Mouse (Mus musculus): Measurements from ENCODE around the gene Kmt5c. TPM values are rescaled to one million over a fixed set of nuclear protein-coding genes. Genes with fewer than 3 reads are reported as not detected.
A peak's percentile ranks its signal among the peaks of the same experiment; 100 is the strongest.

Gene Kmt5c
- polyA plus RNA-seq (2016; fragmentation: Nextera tagmentation; extraction: Ambion mirVana) = 102 and 103 TPM in 2 replicates

DNA sequence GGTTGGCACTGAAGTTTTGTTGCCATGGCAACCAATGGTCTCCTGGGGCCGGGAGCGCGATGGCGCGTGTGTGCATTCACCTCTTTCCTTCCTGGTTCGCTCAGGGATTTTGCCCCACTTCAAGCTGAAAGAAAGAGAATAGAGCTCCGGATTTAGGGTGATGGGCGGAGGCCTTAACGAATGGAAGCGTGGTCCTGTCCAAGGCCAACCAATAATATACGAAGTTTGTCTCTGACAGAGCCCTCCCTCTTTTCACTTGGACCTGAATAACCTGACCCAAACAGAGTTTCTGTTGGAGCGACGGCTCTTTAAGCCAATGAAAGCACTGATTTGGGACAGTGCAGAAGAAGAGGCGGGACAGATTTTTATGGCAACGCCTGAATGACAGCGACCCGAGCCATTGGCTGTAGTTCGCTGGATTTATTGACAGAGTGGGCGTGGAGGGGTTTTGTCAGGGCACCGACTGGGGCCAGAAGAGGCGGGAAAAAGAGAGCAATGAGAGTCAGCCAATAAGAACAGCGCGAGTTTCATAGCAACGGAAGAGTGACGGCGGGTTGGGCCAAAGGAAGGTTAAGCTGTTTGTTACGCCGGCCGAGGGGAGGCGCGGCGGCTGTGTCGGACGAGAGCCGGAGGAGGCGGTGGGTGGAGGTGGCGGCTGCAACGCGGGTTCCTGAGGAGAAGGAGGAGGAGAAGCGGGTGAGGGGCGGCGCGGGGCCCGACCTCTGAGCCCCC, at the start of gene Kmt5c:
TSS of gene Kmt5c (plus strand) at position 572 of the 732 bp plus-strand sequence.
- Histone ChIP-seq H3K27ac (replicated peaks) (peak within 1 kb of the TSS; percentile 94), H3K9me3 (no peaks in the 10 kb centered on the region), H3K27me3 (replicated peaks; ENCODE audit: low read depth, poor library complexity, severe bottlenecking) (no peaks in the 10 kb centered on the region), H3K4me3 (peak within 1 kb of the TSS; percentile 88), H3K4me1 (peaks cover 40% of the 10 kb centered on the region), H3K36me3 (replicated peaks) (peaks cover 30% of the 10 kb centered on the region)
- DNase-seq (ENCODE audit: low spot score) = peak; percentile 96
- WGBS = under 1% methylated on average over 44 of the region's 44 CpGs

DNA sequence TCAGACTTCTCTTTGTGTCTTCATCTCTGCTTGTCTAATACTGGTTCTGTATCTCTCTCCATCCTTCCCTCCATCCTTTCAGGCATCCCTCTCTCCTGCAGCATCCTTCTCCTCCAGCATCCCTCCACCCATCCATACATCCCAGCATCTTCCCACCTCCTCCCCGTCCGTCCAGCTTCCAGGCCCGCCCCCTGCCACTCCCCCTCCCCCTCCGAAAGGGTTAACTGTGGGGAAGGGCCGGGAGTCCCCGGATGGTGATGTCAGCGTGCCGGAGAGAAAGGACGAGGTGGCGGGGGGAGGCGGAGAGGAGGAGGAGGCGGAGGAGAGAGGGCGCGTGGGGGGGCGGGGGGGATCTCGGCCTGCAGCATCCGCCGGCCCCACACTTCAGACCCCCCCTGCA, 49.5 kb upstream of the Kmt5c start, which contains the start of gene Brsk1:
TSS of gene Brsk1 (plus strand) at position 218 of the 400 bp plus-strand sequence.
- Histone ChIP-seq H3K27me3 (replicated peaks; ENCODE audit: low read depth, poor library complexity, severe bottlenecking) (no peaks in the 10 kb centered on the region), H3K4me3 (peak within 1 kb of the TSS; percentile 98), H3K36me3 (replicated peaks) (peaks cover 32% of the 10 kb centered on the region), H3K4me1 (peaks cover 17% of the 10 kb centered on the region), H3K9me3 (no peaks in the 10 kb centered on the region), H3K27ac (replicated peaks) (peak within 1 kb of the TSS; percentile 99)
- 0% methylated on average over 12 of the region's 18 CpGs for WGBS
- DNase-seq (ENCODE audit: low spot score) = peak; percentile 96

DNA sequence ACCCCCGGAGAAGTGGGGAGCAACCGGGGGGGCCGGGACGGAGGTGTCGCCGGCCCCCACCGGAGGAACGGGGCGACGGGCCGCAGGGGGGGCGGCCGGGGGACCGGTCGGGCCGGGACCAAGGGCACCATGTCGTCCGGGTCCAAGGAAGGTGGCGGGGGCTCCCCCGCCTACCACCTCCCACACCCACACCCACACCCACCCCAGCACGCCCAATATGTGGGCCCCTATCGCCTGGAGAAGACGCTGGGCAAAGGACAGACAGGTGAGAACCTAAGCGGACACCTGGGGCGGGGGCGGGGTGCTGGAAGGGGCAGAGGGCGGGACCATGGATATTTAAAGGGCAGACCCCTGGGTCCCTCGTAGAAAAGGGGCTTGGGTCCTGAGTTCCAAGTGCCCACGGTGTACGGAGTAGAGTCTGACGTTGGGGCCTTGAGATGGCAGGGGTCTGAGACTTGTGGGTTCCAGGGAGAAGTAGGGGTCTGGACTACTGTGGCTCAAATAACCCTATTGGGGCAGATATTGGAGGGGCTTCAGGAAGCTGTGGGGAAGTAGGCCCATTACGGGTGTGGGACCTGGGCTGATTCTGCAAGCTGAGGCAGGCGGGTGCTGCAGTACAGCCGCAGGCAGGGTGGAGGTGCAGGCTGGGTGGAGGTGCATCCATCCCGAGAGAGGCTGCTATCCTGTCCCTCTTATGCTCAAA, 48.8 kb upstream of the Kmt5c start:
- Histone ChIP-seq H3K27me3 (replicated peaks; ENCODE audit: low read depth, poor library complexity, severe bottlenecking) (no peaks in the 10 kb centered on the region), H3K27ac (replicated peaks) (peak overlapping the region; percentile 99), H3K4me3 (peak overlapping the region; percentile 98), H3K36me3 (replicated peaks) (peaks cover 39% of the 10 kb centered on the region), H3K4me1 (peaks cover 17% of the 10 kb centered on the region), H3K9me3 (no peaks in the 10 kb centered on the region)
- peak; percentile 43 for DNase-seq (ENCODE audit: low spot score)
- WGBS = 5% methylated on average over 35 of the region's 35 CpGs

DNA sequence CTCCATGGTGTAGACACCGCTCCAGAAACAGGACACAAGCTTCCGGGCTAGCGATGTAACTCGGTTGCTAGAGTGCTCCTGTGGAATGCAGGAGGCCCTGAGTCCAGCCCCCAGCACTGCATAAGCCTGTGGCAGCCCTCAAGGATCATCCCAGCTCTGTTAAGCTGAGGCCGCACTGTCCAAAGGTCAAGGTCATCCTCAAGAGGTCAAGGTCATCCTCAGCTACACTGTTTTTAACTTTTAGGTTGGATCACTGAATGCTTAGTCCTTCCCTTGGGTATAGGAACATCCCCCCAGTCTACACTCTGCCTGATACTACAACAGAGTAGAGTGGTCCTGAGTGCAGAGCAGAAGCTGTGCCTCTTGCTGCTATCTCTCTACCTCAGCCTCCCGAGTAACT, 46.9 kb upstream of the Kmt5c start:
- DNase-seq (ENCODE audit: low spot score) = no peak
- peaks cover 57% of the 10 kb centered on the region for H3K36me3 ChIP-seq (replicated peaks)
- H3K27ac ChIP-seq (replicated peaks) = no peak overlapping the region
- WGBS = 93% methylated on average over 6 of the region's 6 CpGs
- no peak overlapping the region for H3K4me3 ChIP-seq
- H3K9me3 ChIP-seq = no peaks in the 10 kb centered on the region
- peaks cover 17% of the 10 kb centered on the region for H3K4me1 ChIP-seq
- no peaks in the 10 kb centered on the region for H3K27me3 ChIP-seq (replicated peaks; ENCODE audit: low read depth, poor library complexity, severe bottlenecking)

DNA sequence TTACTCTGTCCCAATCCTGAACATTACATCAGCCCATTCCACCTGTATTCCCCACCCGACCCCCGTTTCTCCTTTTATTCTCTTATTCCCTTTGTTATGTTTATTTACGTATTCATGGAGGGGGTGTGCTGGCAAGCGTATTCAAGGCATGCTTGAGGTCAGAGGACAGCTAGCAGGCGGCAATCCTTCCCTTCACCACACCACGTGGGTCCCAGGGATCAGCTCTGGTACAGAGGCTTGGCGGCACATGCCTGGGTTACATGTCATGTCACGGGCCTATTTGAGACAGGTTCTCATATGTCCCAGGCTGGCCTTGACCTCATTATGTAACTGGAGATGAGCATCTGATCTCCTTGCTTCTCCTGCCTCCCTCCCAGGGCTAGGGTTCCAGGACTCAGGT, 37.6 kb upstream of the Kmt5c start:
- Histone ChIP-seq H3K9me3 (no peaks in the 10 kb centered on the region), H3K4me3 (peak overlapping the region; percentile 11; the same call in 1 of the 2 replicates), H3K36me3 (replicated peaks) (peaks cover 92% of the 10 kb centered on the region), H3K27me3 (replicated peaks; ENCODE audit: low read depth, poor library complexity, severe bottlenecking) (no peaks in the 10 kb centered on the region), H3K27ac (replicated peaks) (peak overlapping the region; percentile 21), H3K4me1 (peaks cover 16% of the 10 kb centered on the region)
- 34% methylated on average over 8 of the region's 8 CpGs for WGBS
- DNase-seq (ENCODE audit: low spot score) = peak; percentile 69

DNA sequence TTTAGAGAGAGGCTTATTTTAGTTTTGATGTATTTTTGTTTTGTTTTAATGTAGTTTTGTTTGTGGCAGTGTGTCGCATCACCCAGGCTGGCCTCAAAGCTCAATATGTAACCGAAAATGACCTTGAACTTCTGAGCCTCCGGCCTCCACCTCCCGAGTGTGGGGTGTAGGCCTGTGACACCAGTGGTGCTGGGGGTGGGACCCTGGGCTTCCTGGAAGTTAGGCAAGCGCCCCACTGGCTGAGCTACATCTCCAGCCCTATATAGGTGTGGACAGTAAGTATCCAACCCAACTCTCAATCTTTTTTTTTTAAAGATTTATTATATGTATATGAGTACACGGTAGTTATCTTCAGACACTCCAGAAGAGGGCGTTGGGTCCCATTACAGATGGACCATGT, 36.7 kb upstream of the Kmt5c start:
- H3K27me3 ChIP-seq (replicated peaks; ENCODE audit: low read depth, poor library complexity, severe bottlenecking) = no peaks in the 10 kb centered on the region
- no peak for DNase-seq (ENCODE audit: low spot score)
- H3K4me1 ChIP-seq = peaks cover 16% of the 10 kb centered on the region
- H3K27ac ChIP-seq (replicated peaks) = no peak overlapping the region; the same call in 1 of the 2 replicates
- H3K36me3 ChIP-seq (replicated peaks) = peaks cover 92% of the 10 kb centered on the region
- 93% methylated on average over 7 of the region's 7 CpGs for WGBS
- no peak overlapping the region for H3K4me3 ChIP-seq
- H3K9me3 ChIP-seq = no peaks in the 10 kb centered on the region

DNA sequence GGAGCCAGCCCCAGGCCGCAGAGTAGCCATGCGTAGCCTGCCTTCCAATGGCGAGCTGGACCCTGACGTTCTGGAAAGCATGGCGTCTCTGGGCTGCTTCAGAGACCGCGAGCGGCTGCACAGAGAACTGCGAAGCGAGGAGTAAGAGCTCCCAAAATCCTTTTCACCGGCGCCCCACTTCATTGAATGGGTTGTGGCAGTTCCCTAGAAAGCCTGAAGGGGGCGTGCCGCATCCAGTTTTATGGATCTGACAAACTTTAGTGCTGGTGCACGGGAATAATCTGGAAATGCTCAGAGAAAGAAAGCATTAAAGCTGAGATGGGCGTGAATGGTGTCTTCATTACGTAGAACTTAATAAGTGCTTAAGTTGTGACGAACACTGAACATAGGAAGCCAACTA, 34.8 kb upstream of the Kmt5c start:
- H3K9me3 ChIP-seq = no peaks in the 10 kb centered on the region
- H3K36me3 ChIP-seq (replicated peaks) = peaks cover 93% of the 10 kb centered on the region
- no peak overlapping the region for H3K4me3 ChIP-seq
- no peak overlapping the region for H3K27ac ChIP-seq (replicated peaks)
- no peaks in the 10 kb centered on the region for H3K27me3 ChIP-seq (replicated peaks; ENCODE audit: low read depth, poor library complexity, severe bottlenecking)
- WGBS = 42% methylated on average over 18 of the region's 18 CpGs
- H3K4me1 ChIP-seq = peaks cover 16% of the 10 kb centered on the region
- peak; percentile 38 for DNase-seq (ENCODE audit: low spot score)

DNA sequence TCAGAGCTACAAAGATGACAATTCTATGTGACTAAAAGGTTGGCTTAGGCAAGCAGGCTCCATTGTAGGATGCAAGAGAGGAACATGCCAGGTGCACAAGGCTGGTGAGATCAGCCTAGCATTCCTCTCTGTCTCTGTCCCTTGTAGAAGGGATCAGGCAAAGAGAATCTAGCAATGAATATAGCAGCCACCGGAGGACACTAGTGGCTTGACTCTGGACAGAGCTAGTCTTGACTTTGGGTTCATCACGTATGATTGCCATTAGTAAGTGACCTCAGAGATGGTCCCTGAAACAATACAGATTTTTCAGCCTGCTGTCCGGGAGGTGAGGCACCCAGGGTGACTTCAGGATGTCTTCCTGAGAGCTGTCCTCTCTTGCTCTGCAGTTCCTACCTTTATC, 27.3 kb upstream of the Kmt5c start:
- H3K27me3 ChIP-seq (replicated peaks; ENCODE audit: low read depth, poor library complexity, severe bottlenecking) = no peaks in the 10 kb centered on the region
- 82% methylated on average over 3 of the region's 3 CpGs for WGBS
- no peak overlapping the region for H3K27ac ChIP-seq (replicated peaks)
- no peaks in the 10 kb centered on the region for H3K9me3 ChIP-seq
- peaks cover 99% of the 10 kb centered on the region for H3K36me3 ChIP-seq (replicated peaks)
- H3K4me1 ChIP-seq = no peaks in the 10 kb centered on the region
- no peak overlapping the region for H3K4me3 ChIP-seq
- DNase-seq (ENCODE audit: low spot score) = no peak

DNA sequence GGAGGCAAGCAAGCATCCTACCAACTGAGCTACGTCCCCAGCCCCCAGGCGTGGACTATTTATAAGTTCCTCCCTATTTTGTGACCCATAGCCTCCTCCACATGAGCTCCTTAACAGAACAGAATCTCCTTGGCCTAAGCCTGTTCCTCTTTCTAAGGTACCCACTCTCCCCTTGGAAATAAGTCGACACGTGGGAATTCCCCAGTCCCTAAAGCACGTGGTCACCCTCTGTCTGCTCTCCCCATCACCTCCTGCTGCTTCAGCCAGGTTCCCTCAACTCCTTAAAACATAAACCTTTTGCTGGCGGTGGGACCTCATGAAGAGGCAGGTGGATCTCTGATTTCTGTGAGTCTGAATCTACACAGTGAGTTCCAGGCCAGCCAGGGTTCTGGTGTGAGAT, 23.0 kb upstream of the Kmt5c start:
- no peaks in the 10 kb centered on the region for H3K4me1 ChIP-seq
- H3K4me3 ChIP-seq = no peak overlapping the region
- peaks cover 61% of the 10 kb centered on the region for H3K36me3 ChIP-seq (replicated peaks)
- WGBS = 73% methylated on average over 6 of the region's 6 CpGs
- H3K27me3 ChIP-seq (replicated peaks; ENCODE audit: low read depth, poor library complexity, severe bottlenecking) = no peaks in the 10 kb centered on the region
- H3K9me3 ChIP-seq = no peaks in the 10 kb centered on the region
- DNase-seq (ENCODE audit: low spot score) = no peak
- H3K27ac ChIP-seq (replicated peaks) = no peak overlapping the region

DNA sequence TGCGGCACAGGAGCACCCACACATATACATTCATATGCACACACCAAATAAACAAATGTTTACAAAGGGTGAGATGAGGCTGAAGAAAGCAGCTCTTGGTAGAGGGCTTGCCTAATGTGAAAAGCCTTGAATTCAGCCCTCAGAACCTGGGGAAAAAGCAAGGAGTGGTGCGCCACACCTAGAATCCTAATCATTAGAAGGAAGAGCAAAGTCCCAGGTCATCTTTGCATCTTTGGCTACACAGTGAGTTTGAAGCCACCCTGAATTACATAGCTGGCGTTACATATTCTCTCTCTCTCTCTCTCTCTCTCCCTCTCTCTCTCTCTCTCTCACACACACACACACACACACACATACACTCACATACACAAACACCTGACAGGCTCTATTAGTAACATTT, 20.6 kb upstream of the Kmt5c start:
- no peak overlapping the region for H3K4me3 ChIP-seq
- no peaks in the 10 kb centered on the region for H3K27me3 ChIP-seq (replicated peaks; ENCODE audit: low read depth, poor library complexity, severe bottlenecking)
- no peak overlapping the region for H3K27ac ChIP-seq (replicated peaks)
- no peaks in the 10 kb centered on the region for H3K4me1 ChIP-seq
- 87% methylated on average over 3 of the region's 3 CpGs for whole genome bisulfite sequencing
- DNase-seq (ENCODE audit: low spot score) = no peak
- no peaks in the 10 kb centered on the region for H3K9me3 ChIP-seq
- H3K36me3 ChIP-seq (replicated peaks) = peaks cover 38% of the 10 kb centered on the region

DNA sequence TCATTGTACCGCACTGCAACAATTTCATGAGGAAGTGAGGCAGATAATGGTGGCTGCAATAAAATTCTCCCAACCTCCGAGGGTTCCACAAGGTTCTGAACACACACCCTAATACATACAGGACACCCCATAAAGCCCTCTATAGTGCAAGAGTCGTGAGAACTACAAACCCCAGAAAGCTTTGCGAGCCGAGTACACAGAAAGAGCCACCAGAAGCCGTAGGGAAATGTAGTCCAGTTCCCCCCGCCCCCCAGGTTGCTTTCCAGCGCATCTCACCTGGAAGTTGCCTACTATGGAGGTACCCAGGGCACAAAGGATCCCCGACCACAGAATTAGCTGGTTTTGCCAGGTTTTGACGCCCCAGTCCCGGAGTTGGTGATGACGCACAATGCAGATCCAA, 16.4 kb upstream of the Kmt5c start:
- no peak for DNase-seq (ENCODE audit: low spot score)
- H3K4me3 ChIP-seq = peak overlapping the region; percentile 45
- WGBS = 39% methylated on average over 12 of the region's 12 CpGs
- H3K36me3 ChIP-seq (replicated peaks) = no peaks in the 10 kb centered on the region
- no peak overlapping the region for H3K27ac ChIP-seq (replicated peaks)
- H3K4me1 ChIP-seq = no peaks in the 10 kb centered on the region
- H3K27me3 ChIP-seq (replicated peaks; ENCODE audit: low read depth, poor library complexity, severe bottlenecking) = no peaks in the 10 kb centered on the region
- no peaks in the 10 kb centered on the region for H3K9me3 ChIP-seq

DNA sequence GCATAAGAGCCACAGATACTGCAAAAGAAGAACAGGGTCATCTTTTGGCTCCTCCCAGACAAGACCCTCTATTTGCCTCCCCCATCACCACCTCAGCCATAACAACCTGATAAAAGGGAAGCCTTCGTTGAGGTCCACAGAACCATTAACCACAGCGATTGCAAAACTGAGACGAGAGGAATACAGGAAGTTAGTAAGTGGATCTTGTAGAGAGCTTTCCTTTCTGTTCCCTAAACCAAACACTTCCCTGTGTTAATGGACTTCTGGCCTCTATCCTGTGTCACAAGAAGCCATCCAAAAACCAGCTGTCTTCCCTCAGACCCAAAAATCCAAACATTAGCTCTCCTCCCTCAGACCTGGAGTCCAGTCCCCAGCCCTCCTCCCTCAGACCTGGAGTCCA, 15.6 kb upstream of the Kmt5c start:
- Histone ChIP-seq H3K27ac (replicated peaks) (no peak overlapping the region), H3K9me3 (no peaks in the 10 kb centered on the region), H3K27me3 (replicated peaks; ENCODE audit: low read depth, poor library complexity, severe bottlenecking) (no peaks in the 10 kb centered on the region), H3K4me3 (no peak overlapping the region; the same call in 1 of the 2 replicates), H3K4me1 (no peaks in the 10 kb centered on the region), H3K36me3 (replicated peaks) (no peaks in the 10 kb centered on the region)
- DNase-seq (ENCODE audit: low spot score) = no peak
- 78% methylated on average over 3 of the region's 3 CpGs for WGBS

DNA sequence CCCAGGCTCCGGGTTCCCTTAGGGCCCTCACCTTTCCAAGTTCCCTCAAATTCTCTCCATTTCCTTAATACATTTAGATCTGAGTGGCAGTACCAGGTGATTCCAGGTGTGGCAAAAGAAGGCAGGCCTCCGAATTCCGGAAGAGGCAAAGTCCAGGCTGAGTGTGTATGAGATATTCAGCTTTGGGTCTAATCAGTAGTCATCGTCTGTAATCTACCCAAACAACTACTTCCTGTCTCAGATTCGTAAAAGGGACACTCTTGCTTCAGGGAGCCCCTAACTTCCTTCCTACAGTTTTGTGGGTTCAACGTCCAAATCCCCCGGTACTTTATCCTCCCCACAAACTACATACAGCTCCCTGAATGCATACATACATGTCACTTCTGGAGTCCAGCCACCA, 14.7 kb upstream of the Kmt5c start, which contains the start of gene Tmem150b:
TSS of gene Tmem150b (minus strand) at position 81 of the 400 bp plus-strand sequence.
- Histone ChIP-seq H3K36me3 (replicated peaks) (no peaks in the 10 kb centered on the region), H3K27me3 (replicated peaks; ENCODE audit: low read depth, poor library complexity, severe bottlenecking) (no peaks in the 10 kb centered on the region), H3K4me1 (no peaks in the 10 kb centered on the region), H3K4me3 (no peak within 1 kb of the TSS; the same call in 1 of the 2 replicates), H3K27ac (replicated peaks) (no peak within 1 kb of the TSS), H3K9me3 (no peaks in the 10 kb centered on the region)
- DNase-seq (ENCODE audit: low spot score) = no peak
- 84% methylated on average over 7 of the region's 7 CpGs for WGBS
